Mouse (Mus musculus): ENCODE data around the gene Wiz.

DNA sequence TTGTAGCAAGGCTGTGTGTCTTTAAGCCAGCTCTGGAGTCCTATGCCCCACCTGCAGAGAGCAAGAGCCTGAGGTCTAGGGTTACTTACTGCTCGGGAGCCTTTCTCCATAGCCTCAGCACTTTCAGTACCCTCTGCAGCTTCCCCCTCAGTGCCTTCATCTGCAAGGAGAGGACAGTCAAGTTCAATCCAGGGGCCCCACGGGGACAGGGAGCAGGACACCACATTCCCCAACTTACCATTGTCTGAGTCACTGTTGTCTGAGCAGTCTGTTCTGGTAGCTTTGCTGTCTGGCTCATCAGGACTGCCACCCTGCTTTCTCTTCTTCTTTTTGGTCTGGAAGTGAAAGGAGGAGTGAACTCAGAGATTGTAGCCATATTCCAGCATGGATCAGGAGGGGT lies 53.4 kb downstream of the Wiz start:
- TF ChIP-seq E2F4 (IDR thresholded peaks at IDR 0.05; ENCODE audit: insufficient read depth) (no peak), MYOD1 (IDR thresholded peaks at IDR 0.05; ENCODE audit: control insufficient read depth in 1 of 3, insufficient read length in 2 of 3, low read depth in 2 of 3) (no peak), REST (IDR thresholded peaks at IDR 0.05; ENCODE audit: insufficient read depth, insufficient read length) (no peak), TCF12 (IDR thresholded peaks at IDR 0.05; ENCODE audit: insufficient read depth, poor library complexity, severe bottlenecking) (no peak), MYOG (IDR thresholded peaks at IDR 0.05; ENCODE audit: control insufficient read depth in 1 of 3, insufficient read depth in 1 of 3, insufficient read length in 2 of 3, low read depth in 2 of 3) (no peak), POLR2A (IDR thresholded peaks at IDR 0.05; ENCODE audit: insufficient read length, low read depth) (no peak), USF1 (IDR thresholded peaks at IDR 0.05; ENCODE audit: low read depth) (no peak), CEBPB (IDR thresholded peaks at IDR 0.05; ENCODE audit: insufficient read depth, poor library complexity, severe bottlenecking) (no peak), MAX (IDR thresholded peaks at IDR 0.05; ENCODE audit: low read depth) (no peak), TCF3 (IDR thresholded peaks at IDR 0.05; ENCODE audit: insufficient read length, low read depth) (no peak), SRF (IDR thresholded peaks at IDR 0.05; ENCODE audit: control insufficient read depth, insufficient read length, low read depth) (no peak)

Measured in myocyte (in vitro differentiated cells).